Mouse (Mus musculus): ENCODE data around the gene Vps53.

DNA sequence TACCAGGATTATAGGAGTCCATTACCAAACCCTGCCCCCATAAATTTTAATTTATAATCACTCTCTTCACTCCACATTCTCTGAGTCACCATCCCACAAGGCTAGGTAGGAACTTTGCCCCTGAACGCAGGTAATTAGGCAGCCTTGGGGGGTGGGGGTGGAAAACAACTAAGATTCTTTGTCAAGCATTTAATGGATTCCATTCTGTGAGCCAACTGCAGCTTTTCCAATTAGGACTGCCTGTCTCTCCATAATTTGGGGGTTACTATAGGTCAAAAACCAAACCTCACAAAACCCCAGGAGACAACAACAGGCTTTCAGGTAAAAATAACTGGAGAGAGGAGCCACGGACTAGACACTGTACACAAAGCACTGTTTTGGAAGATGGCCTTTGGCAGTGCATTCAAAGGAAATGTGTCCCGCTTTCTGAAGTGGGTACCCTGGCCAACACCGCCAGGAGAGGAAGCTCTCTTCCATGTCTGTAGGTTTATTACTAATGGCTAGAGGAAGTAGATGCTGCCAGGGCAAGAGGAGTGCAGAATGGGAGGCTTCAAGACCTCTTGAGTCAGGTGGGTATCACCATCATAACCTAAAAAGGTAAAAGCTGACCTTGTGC is 138.6 kb downstream of the Vps53 start:
- TF ChIP-seq CTCF (IDR thresholded peaks at IDR 0.05; ENCODE audit: insufficient read depth, low read depth, low read length) (no peak), POLR2A (IDR thresholded peaks at IDR 0.05; ENCODE audit: insufficient read depth, low read depth, low read length) (no peak)
